32 mouse cellular contexts compared by ENCODE assay signal in genomic region chr11:72286651-72287050, GRCm38 (mm10). TPM values are rescaled to one million over a fixed set of nuclear protein-coding genes. Genes with fewer than 3 reads are reported as not detected.
DNase-seq lines count a peak whose midpoint lies in the region; TF ChIP-seq lines count a peak whose summit lies in the region.
"Had no signal": no experiment of that assay in that cellular context is flagged by ENCODE, and none has a peak within 500 bp of the region (broad histone marks: within the 10 kb centered on the region; RNA-seq: fewer than 3 reads in every experiment).

No protein-coding gene starts in this region.

- no peak overlapping the region for H3K9ac ChIP-seq in ES-E14 (ENCODE audit: insufficient read depth, low read depth, low read length, poor library complexity, severe bottlenecking)
- H3K9ac ChIP-seq: embryonic facial prominence, embryonic 13.5 days; embryonic facial prominence, embryonic 15.5 days; forebrain, embryonic 12.5 days had no signal

- DNase-seq in heart, adult 11 months = peak; percentile 73
- no peak for DNase-seq in heart, embryonic 10.5 days (ENCODE audit: low spot score)
- DNase-seq in ES-E14 (ENCODE audit: low read depth, low spot score) (no peak), ZHBTc4 (ENCODE audit: low read depth, low spot score) (peak; percentile 71)
- no peak for DNase-seq in urinary bladder, postnatal 36 days (ENCODE audit: low spot score in 2 of 2)
- DNase-seq in adrenal gland, postnatal 10 days = no peak
- DNase-seq: adrenal gland, adult 8-10 months; adrenal gland, postnatal 25 days; B cell, adult 2 months; cerebellum, adult 11 months; cerebellum, adult 18-20 months; cerebellum, adult 8-10 months; cerebellum, adult 9-11 months; cerebellum, postnatal 14 days; cerebellum, postnatal 36 days; embryo, embryonic 11 days had no signal

- in situ Hi-C loops in ES-E14 (cut with MboI; ENCODE audit: low sequenced_read_pairs in 2 of 2, unreplicated experiment in 2 of 2) = no loop called here

- no peaks in the 10 kb centered on the region for H3K4me1 ChIP-seq in heart, embryonic 10.5 days
- H3K4me1 ChIP-seq in E14TG2a.4 (replicated peaks; ENCODE audit: low read depth, low read length) (peaks cover 62% of the 10 kb centered on the region), ES-E14 (ENCODE audit: control insufficient read depth in 2 of 2, insufficient read depth in 2 of 2, low read length in 2 of 2, poor library complexity in 1 of 2) (peaks cover 13 to 27% of the 10 kb centered on the region in 2 experiments)
- H3K4me1 ChIP-seq: embryonic facial prominence, embryonic 13.5 days; embryonic facial prominence, embryonic 15.5 days; forebrain, embryonic 12.5 days had no signal

- H3K9me3 ChIP-seq in heart, embryonic 10.5 days = no peaks in the 10 kb centered on the region
- peaks cover 21% of the 10 kb centered on the region for H3K9me3 ChIP-seq in E14TG2a.4 (ENCODE audit: low read length)
- no peaks in the 10 kb centered on the region for H3K9me3 ChIP-seq in ES-E14 (ENCODE audit: control insufficient read depth, insufficient read depth, low read depth, low read length)
- H3K9me3 ChIP-seq: embryonic facial prominence, embryonic 13.5 days; embryonic facial prominence, embryonic 15.5 days; forebrain, embryonic 10.5 days; forebrain, embryonic 12.5 days; G1E had no signal

- 68% methylated on average over 3 of the region's 3 CpGs for whole genome bisulfite sequencing in heart, embryonic 10.5 days

- no peak for TF ChIP-seq CTCF in E14TG2a.4 (conservative IDR thresholded peaks at IDR 0.05; ENCODE audit: low read length)

- H3K4me3 ChIP-seq in heart, embryonic 10.5 days = no peak overlapping the region
- H3K4me3 ChIP-seq in E14TG2a.4 (replicated peaks; ENCODE audit: low read length) = peak overlapping the region; percentile 17; the same call in 1 of the 2 replicates
- no peak overlapping the region for H3K4me3 ChIP-seq in ES-E14 (ENCODE audit: insufficient read depth in 1 of 2, low read depth in 1 of 2, low read length in 2 of 2, poor library complexity in 1 of 2, severe bottlenecking in 1 of 2)
- H3K4me3 ChIP-seq: embryonic facial prominence, embryonic 13.5 days; embryonic facial prominence, embryonic 15.5 days; erythroblast, embryonic 14.5 days; forebrain, embryonic 10.5 days; forebrain, embryonic 12.5 days had no signal

- no peaks in the 10 kb centered on the region for H3K27me3 ChIP-seq in heart, embryonic 10.5 days (ENCODE audit: insufficient read depth, poor library complexity, severe bottlenecking)
- H3K27me3 ChIP-seq in E14TG2a.4 (ENCODE audit: insufficient read depth, low read length) = no peaks in the 10 kb centered on the region
- H3K27me3 ChIP-seq: embryonic facial prominence, embryonic 13.5 days; embryonic facial prominence, embryonic 15.5 days; forebrain, embryonic 12.5 days; Patski had no signal

- no peaks in the 10 kb centered on the region for H3K36me3 ChIP-seq in heart, embryonic 10.5 days
- no peaks in the 10 kb centered on the region for H3K36me3 ChIP-seq in E14TG2a.4 (ENCODE audit: insufficient read depth, low read length)
- H3K36me3 ChIP-seq in ES-E14 (ENCODE audit: control insufficient read depth, insufficient read depth, low read length, poor library complexity, severe bottlenecking) = no peaks in the 10 kb centered on the region
- H3K36me3 ChIP-seq: embryonic facial prominence, embryonic 13.5 days; embryonic facial prominence, embryonic 15.5 days; forebrain, embryonic 10.5 days; forebrain, embryonic 12.5 days; G1E had no signal

- no peak overlapping the region for H3K27ac ChIP-seq in heart, embryonic 10.5 days
- H3K27ac ChIP-seq in ES-E14 (ENCODE audit: insufficient read depth, low read depth, low read length, poor library complexity, severe bottlenecking) = peak overlapping the region; percentile 81
- H3K27ac ChIP-seq: embryonic facial prominence, embryonic 13.5 days; embryonic facial prominence, embryonic 15.5 days; forebrain, embryonic 10.5 days; forebrain, embryonic 12.5 days had no signal

TF ChIP-seq in ES-E14, 5 proteins besides CTCF, POLR2A, EP300 and RAD21:
- TF ChIP-seq HCFC1 (IDR thresholded peaks at IDR 0.05; ENCODE audit: borderline replicate concordance, insufficient read depth, low read length) (no peak), MAFK (IDR thresholded peaks at IDR 0.05; ENCODE audit: insufficient read depth, low read depth, low read length) (no peak), ZC3H11A (IDR thresholded peaks at IDR 0.05; ENCODE audit: borderline replicate concordance, low read depth, low read length) (no peak), CHD2 (IDR thresholded peaks at IDR 0.05; ENCODE audit: low read depth, low read length) (no peak), ZNF384 (IDR thresholded peaks at IDR 0.05; ENCODE audit: low read depth, low read length) (no peak)

RNA-seq across cellular contexts. Expression of gene Xaf1, which starts 14.8 kb away (rescaled TPM):
- 1.5 and 1.6 TPM in 2 replicates for polyA plus RNA-seq in heart, embryonic 10.5 days (2016; fragmentation: Nextera tagmentation; extraction: Ambion mirVana)
- total RNA-seq in ES-E14 (2012; rRNA removed) = 7.5 and 7.6 TPM in 2 replicates
- total RNA-seq in adrenal gland, postnatal 10 days (2021) = 10 to 100 TPM; 13.3 to 16.8 TPM
- polyA plus RNA-seq: erythroblast, embryonic 14.5 days had no signal

RNA-seq across cellular contexts. Expression of gene Slc13a5, which starts 19.6 kb away (rescaled TPM):
- polyA plus RNA-seq in heart, embryonic 10.5 days (2016; fragmentation: Nextera tagmentation; extraction: Ambion mirVana) = 0.18 and 0.26 TPM in 2 replicates
- total RNA-seq in ES-E14 (2012; rRNA removed) = 7.1 and 8.1 TPM in 2 replicates
- 1 to 10 TPM in 1 of 2 experiments, under 1 TPM in 1; 0.15 to 1.4 TPM for total RNA-seq in adrenal gland, postnatal 10 days (2021)
- total RNA-seq: adrenal gland, adult 18-20 months; common myeloid progenitor, adult 5-6 weeks had no signal
- polyA plus RNA-seq: activated CD4-positive, CD25-positive, alpha-beta regulatory T cell, adult 4 months; embryonic facial prominence, embryonic 11.5 days; erythroblast, embryonic 14.5 days; forebrain, embryonic 10.5 days; forebrain, embryonic 12.5 days; G1E had no signal

RNA-seq across cellular contexts. Expression of gene Fbxo39, which starts 27.6 kb away (rescaled TPM):
- not detected in 2 replicates for polyA plus RNA-seq in heart, embryonic 10.5 days (2016; fragmentation: Nextera tagmentation; extraction: Ambion mirVana)
- 0.13 and 0.16 TPM in 2 replicates for total RNA-seq in ES-E14 (2012; rRNA removed)
- total RNA-seq in adrenal gland, postnatal 10 days (2021) = not detected
- total RNA-seq: adrenal gland, adult 18-20 months; adrenal gland, adult 8-10 months; adrenal gland, postnatal 4 days; common myeloid progenitor, adult 5-6 weeks had no signal
- polyA plus RNA-seq: brain, embryonic 14.5 days; embryonic facial prominence, embryonic 11.5 days; embryonic facial prominence, embryonic 13.5 days; embryonic facial prominence, embryonic 15.5 days; erythroblast, embryonic 14.5 days; forebrain, embryonic 10.5 days; forebrain, embryonic 12.5 days; forebrain, embryonic 14.5 days; forebrain, embryonic 16.5 days; G1E; Patski had no signal

Comparison
In these comparisons a context has a peak if more than half of its experiments do, and no peak if none do; other contexts are left out.
1. DNase-seq: peak in heart, adult 11 months (single experiment) and ZHBTc4 (single experiment); none in heart, embryonic 10.5 days (single experiment), ES-E14 (single experiment), urinary bladder, postnatal 36 days (0 of 2) and adrenal gland, postnatal 10 days (single experiment).